Mouse (Mus musculus): ENCODE measurements around the gene Lmcd1. TPM values are rescaled to one million over a fixed set of nuclear protein-coding genes. Genes with fewer than 3 reads are reported as not detected.

The Lmcd1 gene
- total and polyA plus RNA-seq, 3 experiments = not detected

DNA sequence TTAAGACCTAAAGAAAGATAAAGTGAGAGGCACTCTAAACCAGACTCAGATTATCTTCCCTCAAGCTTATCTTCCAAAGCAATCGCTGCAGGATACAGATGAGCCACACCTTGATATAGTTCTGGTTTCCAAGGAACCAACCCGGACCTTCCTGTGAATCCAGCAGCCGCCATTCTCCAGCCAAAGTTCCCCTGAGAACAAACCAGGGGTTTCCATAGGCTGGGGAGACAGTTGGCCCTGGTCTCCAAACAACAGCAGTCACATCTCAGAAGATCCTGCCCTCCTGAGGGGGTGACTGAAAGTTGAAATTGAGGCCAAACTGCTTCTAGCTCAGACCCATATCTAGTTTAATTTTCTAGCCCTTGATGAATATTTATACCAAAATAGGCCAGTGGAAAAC, 14.7 kb downstream of the Lmcd1 start:
- no peaks in the 10 kb centered on the region for H3K4me1 ChIP-seq (ENCODE audit: control insufficient read depth in 1 of 2, insufficient read depth in 2 of 2, low read length in 2 of 2)
- H3K36me3 ChIP-seq (ENCODE audit: control insufficient read depth in 1 of 2, insufficient read depth in 2 of 2, low read length in 2 of 2) = no peaks in the 10 kb centered on the region
- no peak overlapping the region for H3K27ac ChIP-seq (ENCODE audit: control insufficient read depth, low read depth, low read length)
- H3K9ac ChIP-seq (ENCODE audit: control insufficient read depth, low read depth, low read length, poor library complexity, severe bottlenecking) = no peak overlapping the region
- H3K27me3 ChIP-seq (ENCODE audit: control insufficient read depth in 1 of 2, insufficient read depth in 2 of 2, low read length in 2 of 2) = no peaks in the 10 kb centered on the region
- no peak for TF ChIP-seq SIN3A (IDR thresholded peaks at IDR 0.05; ENCODE audit: low read length)
- no peak for TF ChIP-seq ZKSCAN1 (IDR thresholded peaks at IDR 0.05; ENCODE audit: low read depth, low read length)
- no peak for TF ChIP-seq CHD2 (IDR thresholded peaks at IDR 0.05; ENCODE audit: low read length)
- TF ChIP-seq MYB (IDR thresholded peaks at IDR 0.05; ENCODE audit: low read depth, low read length) = no peak
- no peak for TF ChIP-seq POLR2AphosphoS5 (IDR thresholded peaks at IDR 0.05; ENCODE audit: borderline replicate concordance, low read depth, low read length)
- TF ChIP-seq GATA1 (IDR thresholded peaks at IDR 0.05; ENCODE audit: low read depth, low read length) = no peak
- H3K79me2 ChIP-seq (ENCODE audit: control insufficient read depth, insufficient read depth, low read length, poor library complexity) = no peaks in the 10 kb centered on the region
- no peak for DNase-seq (ENCODE audit: low read depth, low spot score)
- H3K9me3 ChIP-seq (replicated peaks; ENCODE audit: insufficient read depth, low read length) = no peaks in the 10 kb centered on the region; the same call in 1 of the 2 replicates
- no peak overlapping the region for H3K4me3 ChIP-seq (ENCODE audit: control insufficient read depth in 1 of 2, insufficient read depth in 1 of 2, low read depth in 2 of 2, low read length in 2 of 2)

DNA sequence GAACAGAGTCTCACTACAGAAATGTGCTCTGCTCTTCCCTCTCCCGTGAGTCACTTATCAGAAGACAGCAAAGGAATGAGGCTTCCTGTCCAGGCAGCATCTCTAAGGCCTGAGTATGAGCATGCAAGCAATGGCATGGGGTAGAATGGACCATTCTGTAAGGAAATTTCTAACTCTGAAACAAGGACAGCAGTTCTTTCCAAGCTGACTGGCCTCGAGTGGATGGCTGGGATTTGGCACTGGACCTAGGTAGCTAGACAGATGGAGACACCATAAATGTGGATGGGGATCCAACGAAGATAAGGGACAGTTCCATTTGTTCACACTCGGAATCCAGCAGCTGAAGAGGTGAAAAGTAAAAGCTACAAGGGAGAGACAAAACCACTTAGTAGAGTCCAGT, 17.6 kb downstream of the Lmcd1 start:
- DNase-seq (ENCODE audit: low read depth, low spot score) = no peak
- Histone ChIP-seq H3K27me3 (ENCODE audit: control insufficient read depth in 1 of 2, insufficient read depth in 2 of 2, low read length in 2 of 2) (no peaks in the 10 kb centered on the region), H3K36me3 (ENCODE audit: control insufficient read depth in 1 of 2, insufficient read depth in 2 of 2, low read length in 2 of 2) (no peaks in the 10 kb centered on the region), H3K9ac (ENCODE audit: control insufficient read depth, low read depth, low read length, poor library complexity, severe bottlenecking) (no peak overlapping the region), H3K27ac (ENCODE audit: control insufficient read depth, low read depth, low read length) (no peak overlapping the region), H3K4me3 (ENCODE audit: control insufficient read depth in 1 of 2, insufficient read depth in 1 of 2, low read depth in 2 of 2, low read length in 2 of 2) (no peak overlapping the region), H3K79me2 (ENCODE audit: control insufficient read depth, insufficient read depth, low read length, poor library complexity) (no peaks in the 10 kb centered on the region), H3K9me3 (replicated peaks; ENCODE audit: insufficient read depth, low read length) (no peaks in the 10 kb centered on the region; the same call in 1 of the 2 replicates), H3K4me1 (ENCODE audit: control insufficient read depth in 1 of 2, insufficient read depth in 2 of 2, low read length in 2 of 2) (no peaks in the 10 kb centered on the region)
- no peak for TF ChIP-seq ETS1 (IDR thresholded peaks at IDR 0.05; ENCODE audit: low read depth, low read length)
- no peak for TF ChIP-seq MYB (IDR thresholded peaks at IDR 0.05; ENCODE audit: low read depth, low read length)
- TF ChIP-seq RCOR1 (IDR thresholded peaks at IDR 0.05; ENCODE audit: low read depth, low read length) = no peak
- no peak for TF ChIP-seq ZNF384 (IDR thresholded peaks at IDR 0.05; ENCODE audit: low read depth, low read length)
- TF ChIP-seq GATA1 (IDR thresholded peaks at IDR 0.05; ENCODE audit: low read depth, low read length) = no peak
- no peak for TF ChIP-seq MAZ (IDR thresholded peaks at IDR 0.05; ENCODE audit: low read depth, low read length)
- TF ChIP-seq POLR2A (IDR thresholded peaks at IDR 0.05; ENCODE audit: control insufficient read depth in 1 of 2, insufficient read depth in 1 of 2, low read depth in 1 of 2, low read length in 2 of 2, poor library complexity in 1 of 2) = no peak
- no peak for TF ChIP-seq CHD2 (IDR thresholded peaks at IDR 0.05; ENCODE audit: low read length)
- TF ChIP-seq MAX (IDR thresholded peaks at IDR 0.05; ENCODE audit: low read length) = no peak
- TF ChIP-seq E2F4 (IDR thresholded peaks at IDR 0.05; ENCODE audit: borderline replicate concordance, low read depth, low read length) = no peak
- TF ChIP-seq MXI1 (IDR thresholded peaks at IDR 0.05; ENCODE audit: low read depth, low read length) = no peak
- TF ChIP-seq KAT2A (conservative IDR thresholded peaks at IDR 0.05; ENCODE audit: low read depth, low read length) = no peak
- TF ChIP-seq POLR2AphosphoS2 (IDR thresholded peaks at IDR 0.05; ENCODE audit: low read length) = no peak
- TF ChIP-seq CHD1 (IDR thresholded peaks at IDR 0.05; ENCODE audit: low read depth, low read length) = no peak
- TF ChIP-seq GABPA (IDR thresholded peaks at IDR 0.05; ENCODE audit: low read depth, low read length) = no peak
- TF ChIP-seq NELFE (IDR thresholded peaks at IDR 0.05; ENCODE audit: low read depth, low read length) = no peak

All from MEL (cell line).